Mouse (Mus musculus) cerebellum, postnatal 4 days (tissue): Measurements from ENCODE around the gene Zfp420.
"Not testable (repeated sequence)": the region's sequence is repeated elsewhere in the genome, so short reads cannot be mapped to it uniquely, and the experiment has no call there.

ENCODE experiments used
- DNase-seq, 2 experiments: peaks; one replicate each; pipeline ENCODE4 v3.0.0; 2022; ENCODE audit warnings: low spot score in 2 of 2, mixed read lengths in 1 of 2

Zfp420 gene

DNA sequence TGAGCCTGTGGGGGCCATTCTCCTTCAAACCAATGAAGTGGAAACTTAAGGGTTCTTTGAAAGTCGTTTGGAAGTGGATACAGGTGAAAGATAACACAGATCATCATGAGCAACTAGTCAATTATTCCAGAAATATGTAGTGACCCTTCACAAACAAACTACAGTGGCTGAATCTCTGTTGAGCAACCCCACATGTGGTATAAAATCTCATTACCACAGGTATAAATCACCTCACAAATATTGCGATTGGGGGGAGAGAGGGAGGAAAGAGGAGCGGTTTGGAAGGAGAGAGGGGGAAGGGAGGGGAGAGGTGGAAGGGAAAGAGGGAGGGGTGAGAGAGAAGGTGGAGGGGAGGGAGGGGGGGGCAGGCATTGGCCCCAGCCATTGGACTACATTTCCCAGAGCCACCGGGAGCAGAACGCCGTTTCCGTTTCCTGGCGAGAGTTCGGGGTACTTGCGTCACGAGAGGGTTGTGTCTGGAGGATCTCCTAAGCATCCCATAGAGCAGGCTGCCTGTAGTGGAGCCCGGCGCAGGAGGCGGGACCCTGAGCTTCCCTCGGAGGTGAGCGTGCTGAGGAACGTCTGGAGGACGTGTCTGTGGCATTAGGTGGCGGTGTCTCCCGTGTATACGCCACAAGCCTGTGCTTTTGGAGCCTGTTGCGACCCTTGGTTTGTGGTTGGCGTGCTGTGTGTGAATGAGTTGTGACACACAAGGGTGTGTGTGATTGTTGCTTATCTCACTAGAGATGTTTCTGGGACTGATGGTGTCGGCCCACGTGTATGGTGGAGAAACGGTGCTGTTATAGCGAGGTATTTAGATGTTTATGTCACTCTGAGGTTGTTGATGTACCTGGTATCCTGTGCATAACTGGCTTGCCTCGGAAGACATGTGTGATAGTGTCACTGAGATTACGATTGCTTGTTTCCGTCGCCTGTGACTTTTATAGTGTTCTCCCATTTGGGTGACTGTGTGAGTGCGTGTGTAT lies at the start of gene Zfp420:
Zfp420 (plus strand) TSS at position 448 of the 986 bp plus-strand sequence.
- DNase-seq = peak; percentile 42 to 78

DNA sequence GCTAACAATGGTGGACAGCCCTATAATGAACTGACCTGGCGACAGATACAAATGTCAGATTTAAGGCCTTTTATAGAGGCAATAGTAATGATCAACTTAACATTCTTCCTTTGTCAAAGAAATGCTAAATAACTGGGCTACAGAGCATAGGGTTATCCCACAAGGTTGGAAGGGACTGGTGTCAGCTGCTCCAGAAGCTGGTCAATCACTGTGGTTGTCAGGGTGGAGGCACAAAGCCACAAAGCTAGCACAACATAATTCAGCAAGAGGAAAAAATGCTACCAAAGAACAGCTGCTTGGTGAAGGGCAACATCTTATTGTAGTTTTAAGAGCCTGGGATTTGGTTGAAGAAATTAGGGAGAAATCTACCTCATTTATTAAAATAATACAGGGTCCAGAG lies 47.5 kb upstream of the Zfp420 start:
- no peak for DNase-seq

DNA sequence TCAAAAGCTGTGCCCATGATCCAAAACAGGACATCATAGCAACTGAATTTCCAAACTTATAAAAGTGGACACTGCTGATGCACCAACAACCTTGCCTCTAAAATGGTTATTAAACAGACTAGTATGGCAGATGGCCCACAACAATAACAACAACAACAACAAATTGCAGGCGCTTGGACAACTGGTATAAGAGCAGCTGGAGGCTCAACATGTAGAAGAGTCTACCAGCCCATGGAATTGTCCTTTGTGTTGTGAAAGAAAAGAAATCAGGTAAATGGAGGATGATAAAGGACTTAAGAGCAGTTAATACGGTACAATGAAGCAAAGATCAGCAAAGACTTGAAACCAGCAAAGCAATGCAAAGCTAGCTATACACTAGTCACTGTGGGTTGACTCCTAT lies 45.4 kb upstream of the Zfp420 start:
- DNase-seq = no peak

DNA sequence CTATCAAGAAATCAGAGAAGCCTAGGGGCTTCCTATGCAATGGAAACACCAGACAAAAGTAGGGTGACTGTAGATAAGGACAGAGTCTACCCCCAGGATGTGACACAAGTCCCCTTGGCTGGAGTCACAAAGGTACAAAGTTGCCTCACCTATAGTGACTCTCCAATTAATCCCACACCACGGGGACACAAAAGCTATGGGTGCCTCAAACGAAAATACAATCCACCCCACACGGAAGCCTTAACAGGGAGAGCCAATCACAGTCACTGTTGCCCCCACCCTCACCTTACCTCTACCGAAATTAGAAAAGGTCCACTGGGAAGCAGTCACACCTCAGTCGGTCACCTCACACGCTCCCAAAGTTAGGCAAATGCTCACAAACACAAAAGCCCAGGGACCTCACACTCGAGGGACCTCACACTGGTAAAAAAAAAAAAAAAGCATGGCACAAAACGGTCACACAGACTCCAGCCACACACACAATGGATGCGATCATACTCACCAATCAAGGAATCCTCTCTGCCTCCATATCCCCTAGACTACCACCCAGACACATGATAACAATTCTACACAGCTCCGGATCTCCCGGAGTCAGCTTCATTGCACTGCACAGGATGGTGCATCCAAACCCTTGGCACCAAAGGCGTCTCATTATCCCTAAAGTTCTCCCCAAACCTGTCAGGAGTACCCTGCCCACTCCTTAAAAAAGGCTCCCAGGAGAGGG lies 44.6 kb upstream of the Zfp420 start:
- DNase-seq = no peak

DNA sequence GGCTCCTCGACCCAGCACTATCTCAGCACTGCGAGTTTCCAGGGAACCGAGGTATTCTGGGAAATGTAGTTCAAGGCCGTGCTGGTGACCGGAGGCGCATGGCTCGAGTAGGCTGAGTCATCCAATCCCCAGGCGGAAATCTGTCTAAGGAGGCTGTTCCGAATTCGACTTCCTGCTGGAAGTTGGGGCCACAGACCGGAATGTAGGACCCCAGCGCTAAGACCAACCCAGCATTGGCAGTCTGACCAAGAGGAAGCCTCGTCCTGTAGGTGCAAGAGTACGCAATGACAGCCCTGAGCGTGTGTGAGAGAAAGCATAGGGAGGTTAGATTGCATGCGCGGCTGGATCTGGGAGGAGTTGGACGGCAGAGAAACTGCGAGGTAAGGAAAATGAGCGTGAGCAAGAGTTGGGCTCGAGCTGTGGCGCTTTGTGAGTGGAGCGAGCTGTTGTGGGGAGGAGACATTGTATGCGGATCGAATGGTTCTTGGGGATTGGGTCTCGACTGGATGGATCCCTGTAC lies 43.8 kb upstream of the Zfp420 start, which contains the start of gene Zfp790:
Zfp790 (plus strand) TSS at position 205 of the 520 bp plus-strand sequence.
- peak; percentile 48 to 79 for DNase-seq

DNA sequence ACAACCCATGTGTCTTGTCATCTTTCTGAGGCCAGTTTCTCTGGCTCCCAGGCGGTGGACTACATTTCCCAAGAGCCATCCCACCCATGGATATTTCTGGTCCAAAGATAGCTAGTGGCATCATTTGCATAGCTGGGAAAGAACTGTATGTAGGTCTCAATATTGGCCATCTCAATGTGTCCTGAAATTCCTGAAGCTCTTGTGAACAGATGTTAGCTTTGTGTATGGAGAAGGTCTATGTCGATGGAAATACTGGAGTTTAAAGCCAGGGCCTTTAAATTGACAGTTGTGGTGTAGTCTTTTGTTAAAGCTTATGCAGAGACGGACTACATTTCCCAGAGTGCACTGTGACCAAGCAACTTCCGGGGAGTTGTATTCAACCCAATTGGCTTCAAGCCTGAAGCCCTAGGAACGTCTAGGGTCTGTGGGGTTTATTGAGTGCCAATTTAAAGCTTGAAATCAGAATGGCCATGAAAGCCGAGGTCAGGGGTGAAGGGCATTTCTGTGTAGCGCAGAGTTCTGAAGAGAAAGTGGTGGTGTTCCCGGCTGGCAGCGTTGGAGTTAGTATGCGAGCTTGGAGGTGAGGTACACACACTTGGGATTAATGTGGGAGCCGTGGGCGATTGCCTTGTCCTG lies 41.0 kb upstream of the Zfp420 start:
- DNase-seq = peak; percentile 25 to 50

DNA sequence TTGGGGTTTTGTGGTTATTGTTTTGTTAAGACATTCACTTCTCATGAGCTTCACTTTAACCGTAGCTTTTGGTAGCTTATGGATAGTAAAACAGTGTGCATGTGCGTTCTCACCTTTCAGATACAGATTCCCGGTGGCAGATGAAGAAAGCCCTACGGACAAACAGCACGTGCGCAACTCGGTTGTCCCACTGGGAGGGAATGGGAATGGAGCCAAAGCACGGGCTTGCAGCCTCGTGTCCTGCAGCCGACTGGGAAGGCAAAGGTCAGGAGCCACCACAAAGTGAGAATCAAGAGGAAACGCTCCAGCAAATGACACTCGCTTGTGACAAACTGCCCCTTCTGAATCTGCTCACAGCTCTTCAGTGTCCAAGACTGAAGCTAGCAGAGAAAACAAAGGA lies 31.8 kb upstream of the Zfp420 start:
- no peak for DNase-seq

DNA sequence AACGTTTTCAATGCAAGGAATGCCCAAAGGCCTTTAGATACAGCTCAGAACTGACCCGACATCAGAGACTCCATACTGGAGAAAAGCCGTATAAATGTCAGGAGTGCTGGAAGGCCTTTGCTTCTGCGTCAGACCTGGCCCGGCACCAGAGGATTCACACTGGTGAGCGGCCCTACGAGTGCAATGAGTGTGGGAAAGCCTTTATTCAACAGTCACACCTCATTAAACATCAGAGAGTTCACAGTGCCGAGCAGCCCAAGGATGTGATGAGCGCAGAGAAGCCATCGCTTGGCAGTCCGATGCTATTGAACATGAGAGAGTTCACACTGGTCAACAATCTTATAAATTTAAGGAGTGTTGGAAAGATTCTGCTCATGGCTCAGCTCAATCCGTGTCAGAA lies 30.0 kb upstream of the Zfp420 start:
- no peak for DNase-seq

DNA sequence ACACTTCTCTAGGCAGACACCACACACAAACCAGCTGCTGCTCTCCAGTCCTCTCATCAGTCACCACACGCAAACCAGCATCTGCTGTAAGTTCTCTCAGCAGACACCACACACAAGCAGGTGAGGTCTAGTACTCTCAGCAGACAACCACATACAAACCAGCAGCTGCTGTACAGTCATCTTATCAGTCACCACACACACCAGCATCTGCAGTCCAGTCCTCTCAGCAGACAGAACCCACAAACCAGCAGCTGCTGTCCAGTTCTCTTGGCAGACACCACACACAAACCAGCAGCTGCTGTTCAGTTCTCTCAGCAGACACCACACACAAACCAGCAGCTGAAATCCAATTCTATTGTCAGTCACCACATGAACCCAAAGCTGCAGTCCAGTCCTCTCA lies 23.0 kb upstream of the Zfp420 start:
- DNase-seq = no peak

DNA sequence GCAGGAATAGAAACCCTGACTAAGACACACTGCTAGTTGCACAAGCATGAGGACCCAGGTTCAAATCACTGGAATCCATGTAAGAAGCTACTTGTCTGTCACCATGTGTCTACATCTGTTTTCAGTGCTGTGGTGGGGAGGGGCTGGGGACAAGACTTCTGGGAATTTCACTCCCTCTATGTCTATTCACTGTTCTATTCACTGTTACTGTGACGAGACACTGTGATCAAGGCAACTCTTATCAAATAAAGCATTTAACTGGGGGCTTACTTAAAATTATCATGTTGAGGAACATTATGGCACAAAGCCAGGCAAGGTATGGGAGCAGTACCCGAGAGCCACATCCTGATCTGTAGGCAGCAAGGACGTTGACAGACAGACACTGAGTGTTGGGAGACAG lies 20.5 kb upstream of the Zfp420 start:
- DNase-seq = no peak

DNA sequence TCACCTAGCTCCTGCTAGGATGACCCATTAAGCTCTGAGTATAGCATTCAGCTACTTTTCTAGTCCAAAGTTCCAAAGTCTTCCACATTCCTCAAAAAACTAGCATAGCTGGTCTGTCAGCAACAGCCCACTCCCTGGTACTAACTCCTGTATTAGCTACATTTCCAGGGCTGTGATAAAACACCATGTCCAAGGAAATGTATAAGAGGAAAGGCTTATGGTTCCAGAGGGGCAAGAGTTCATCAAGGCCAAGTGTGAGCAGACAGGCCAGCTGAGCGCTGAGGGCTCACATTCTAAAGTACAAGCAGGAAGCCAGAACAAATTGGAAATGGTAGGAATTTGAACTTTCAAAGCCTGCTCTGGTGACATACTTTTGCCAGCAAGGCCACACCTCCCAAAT lies 17.7 kb upstream of the Zfp420 start:
- no peak for DNase-seq

DNA sequence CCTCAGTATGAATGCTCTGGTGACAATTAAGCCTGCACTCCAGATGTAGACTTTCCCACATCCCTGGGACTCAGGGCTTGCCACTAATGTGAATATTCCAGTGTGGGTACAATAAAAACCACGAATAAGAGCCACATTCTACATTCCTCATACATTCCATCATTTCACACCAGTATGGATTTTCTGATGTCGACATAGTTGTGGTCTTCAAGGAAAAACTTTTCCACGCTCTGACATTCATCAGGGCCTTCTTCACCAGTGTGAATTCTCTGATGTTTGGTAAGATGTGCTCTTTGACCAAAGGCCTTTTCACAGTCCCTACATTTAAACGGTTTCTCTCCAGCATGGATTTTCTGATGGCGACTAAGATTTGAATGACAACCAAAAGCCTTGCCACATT lies 15.2 kb upstream of the Zfp420 start:
- no peak for DNase-seq

DNA sequence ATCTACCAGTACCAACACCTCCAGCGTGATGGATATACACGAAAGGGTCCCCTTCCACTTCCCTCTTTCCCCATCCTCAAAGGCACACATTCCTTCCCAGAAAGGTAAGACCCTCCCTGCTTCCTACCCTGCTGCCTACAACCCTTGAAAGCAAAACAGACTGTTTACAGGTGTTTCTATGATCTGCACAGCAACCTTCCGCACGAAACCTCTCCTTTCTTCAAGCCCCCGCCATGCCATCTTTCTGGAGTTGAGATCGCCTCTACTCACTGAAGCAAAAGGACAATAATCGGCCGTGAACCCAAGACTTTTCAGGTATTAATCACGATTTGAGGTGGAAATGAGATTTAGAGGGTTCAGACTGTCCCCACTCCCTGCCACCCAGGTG lies 7.0 kb upstream of the Zfp420 start:
- no peak for DNase-seq

DNA sequence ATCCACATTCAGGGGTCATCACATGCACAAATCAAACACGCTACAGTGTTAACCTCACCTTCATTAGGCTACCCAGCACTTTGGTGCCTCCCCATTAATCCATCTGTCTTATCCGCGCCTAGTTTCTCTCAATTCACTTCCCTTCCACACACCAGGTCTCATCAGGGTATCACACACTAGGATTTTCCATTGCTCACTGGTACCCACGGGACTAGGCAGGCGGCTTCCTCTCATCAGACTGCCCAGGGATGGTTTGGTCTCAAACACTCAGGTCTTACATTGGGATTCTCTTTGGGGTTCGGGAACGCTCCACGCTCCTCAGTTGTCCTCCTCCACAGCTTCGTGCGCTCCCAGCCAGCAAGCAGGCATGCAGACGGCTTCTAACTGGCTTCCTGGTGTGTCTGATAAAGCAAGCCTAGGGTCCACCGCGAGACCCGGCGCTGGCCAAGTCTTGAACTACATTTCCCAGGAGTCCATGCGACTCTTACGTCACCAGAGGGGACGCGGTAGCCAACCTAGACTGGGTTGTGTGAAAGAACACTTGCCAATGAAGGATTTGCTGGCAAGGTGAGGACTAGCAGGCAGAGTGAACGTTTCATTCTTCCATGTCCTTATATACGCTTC lies 6.4 kb upstream of the Zfp420 start, which contains the start of gene Zfp940:
Zfp940 (minus strand) TSS at position 451 of the 624 bp plus-strand sequence.
- DNase-seq = peak; percentile 62 to 83

DNA sequence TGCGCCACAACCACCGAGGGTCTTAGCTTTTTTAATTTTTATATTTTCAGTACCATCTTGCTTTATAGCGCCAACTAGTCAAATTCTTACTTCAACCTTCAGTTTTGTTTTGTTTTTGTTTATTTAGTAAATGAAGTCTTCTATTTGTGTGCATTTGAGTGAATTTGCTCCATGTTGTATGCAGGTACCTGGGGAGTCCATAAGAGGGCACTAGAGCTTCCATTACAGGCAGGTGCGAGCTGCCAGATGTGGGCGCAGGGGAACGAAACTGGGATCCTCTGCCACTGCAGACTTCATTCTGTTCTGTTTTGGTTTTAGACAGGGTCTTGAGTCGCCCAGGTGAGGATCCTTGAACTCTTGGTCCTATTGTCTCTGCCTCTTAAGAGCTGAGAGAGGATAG lies 1.9 kb downstream of the Zfp420 start:
- no peak for DNase-seq

DNA sequence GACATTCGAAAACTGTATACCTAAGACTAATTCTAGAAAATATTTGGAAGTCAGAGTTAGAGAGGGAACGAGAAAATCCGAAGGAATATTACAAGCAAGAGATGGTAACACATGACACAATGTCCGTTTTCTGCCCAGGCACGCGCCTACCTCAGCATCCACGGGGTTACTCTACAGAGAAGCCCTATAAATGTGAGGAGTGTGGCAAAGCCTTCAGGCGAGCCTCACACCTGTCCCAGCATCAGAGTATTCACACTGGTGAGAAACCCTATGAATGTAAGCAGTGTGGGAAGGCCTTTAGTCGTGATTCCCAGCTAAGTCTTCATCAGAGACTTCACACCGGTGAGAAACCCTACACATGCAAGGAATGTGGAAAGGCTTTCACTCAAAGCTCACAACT lies 14.5 kb downstream of the Zfp420 start:
- DNase-seq = no peak

DNA sequence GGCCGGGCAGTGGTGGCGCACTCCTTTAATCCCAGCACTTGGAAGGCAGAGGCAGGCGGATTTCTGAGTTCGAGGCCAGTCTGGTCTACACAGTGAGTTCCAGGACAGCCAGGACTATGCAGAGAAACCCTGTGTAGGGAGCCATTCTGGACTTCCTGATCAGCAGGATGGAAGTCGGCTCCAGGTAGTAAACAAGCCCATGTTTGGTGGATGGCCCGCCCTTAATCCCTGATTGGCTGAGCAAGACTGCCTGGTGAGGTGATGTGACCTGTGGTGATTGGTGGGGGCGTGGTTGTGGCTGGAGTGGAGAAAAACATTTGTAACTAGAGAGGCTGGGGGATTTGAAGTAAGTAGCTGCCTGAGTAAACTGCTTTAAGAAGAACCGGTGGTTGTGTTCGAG lies 17.8 kb downstream of the Zfp420 start:
- DNase-seq = not testable (repeated sequence)

DNA sequence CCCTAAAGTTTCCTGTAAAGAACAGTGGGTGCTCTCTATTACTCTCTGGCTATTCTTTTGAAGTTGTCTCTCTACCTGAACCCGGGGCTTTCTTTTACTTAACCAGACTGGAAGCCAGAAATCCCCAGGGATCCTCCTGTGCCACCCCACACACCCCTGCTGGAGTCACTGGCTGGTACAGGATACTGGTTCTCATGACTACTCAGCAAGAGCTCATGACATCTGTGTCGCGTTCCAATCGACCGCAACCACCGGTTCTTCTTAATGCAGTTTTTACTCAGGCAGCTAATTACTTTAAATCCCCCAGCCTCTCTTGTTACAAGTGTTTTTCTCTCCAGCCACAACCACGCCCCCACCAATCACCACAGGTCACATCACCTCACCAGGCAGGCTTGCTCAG lies 20.3 kb downstream of the Zfp420 start:
- DNase-seq = no peak

DNA sequence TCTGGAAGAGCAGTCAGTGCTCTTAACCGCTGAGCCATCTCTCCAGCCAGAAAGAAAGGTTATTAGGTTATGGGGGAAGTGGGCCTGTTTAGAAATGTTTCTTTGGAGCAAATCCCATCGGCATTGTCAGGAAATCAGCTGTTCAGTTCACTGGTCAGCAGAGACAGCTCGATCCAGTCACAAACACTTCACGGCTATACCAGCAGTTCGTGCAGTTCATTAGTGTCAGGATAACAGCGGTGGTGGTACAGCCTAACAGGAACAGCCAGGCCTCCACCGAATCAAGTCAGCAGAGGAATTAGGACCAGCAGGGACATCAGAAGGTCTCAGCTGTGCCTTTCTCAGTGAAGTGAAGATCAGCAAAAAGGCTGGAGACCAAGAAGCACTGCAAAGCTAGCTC lies 21.1 kb downstream of the Zfp420 start:
- DNase-seq = no peak

DNA sequence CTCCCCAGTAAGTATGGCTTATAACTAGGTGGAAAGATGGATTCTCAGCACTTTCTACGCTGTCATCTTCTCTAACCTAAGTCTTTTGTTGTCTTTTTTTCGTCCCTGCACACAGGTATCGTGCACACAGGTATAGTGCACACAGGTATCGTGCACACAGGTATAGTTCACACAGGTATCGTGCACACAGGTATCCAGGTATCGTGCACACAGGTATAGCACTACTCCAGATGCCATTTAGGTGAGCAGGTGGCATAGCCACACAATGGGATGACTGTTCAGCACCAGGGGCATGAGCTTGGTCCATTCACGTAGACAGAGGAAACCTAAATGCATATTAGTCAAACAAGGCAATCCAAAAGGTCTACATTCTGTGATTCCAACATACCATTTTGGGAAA lies 30.7 kb downstream of the Zfp420 start:
- DNase-seq = no peak

DNA sequence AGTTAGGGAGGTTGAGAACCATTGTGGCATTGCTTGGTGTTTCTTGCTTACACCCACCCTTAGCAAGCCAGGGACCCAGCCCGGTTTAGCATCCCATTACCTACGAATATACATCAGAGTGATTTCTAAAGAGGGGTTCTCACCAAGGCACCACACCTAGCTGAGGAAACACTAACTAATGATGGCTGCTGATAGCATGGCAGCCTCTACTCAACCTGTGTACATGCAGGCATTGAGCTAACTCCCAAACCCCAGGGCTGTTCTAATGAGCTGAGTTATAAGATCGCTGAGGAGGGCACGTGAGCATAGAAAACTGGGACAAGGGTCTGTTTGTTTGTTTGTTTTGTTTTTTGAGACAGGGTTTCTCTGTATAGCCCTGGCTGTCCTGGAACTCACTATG lies 33.0 kb downstream of the Zfp420 start:
- no peak for DNase-seq

DNA sequence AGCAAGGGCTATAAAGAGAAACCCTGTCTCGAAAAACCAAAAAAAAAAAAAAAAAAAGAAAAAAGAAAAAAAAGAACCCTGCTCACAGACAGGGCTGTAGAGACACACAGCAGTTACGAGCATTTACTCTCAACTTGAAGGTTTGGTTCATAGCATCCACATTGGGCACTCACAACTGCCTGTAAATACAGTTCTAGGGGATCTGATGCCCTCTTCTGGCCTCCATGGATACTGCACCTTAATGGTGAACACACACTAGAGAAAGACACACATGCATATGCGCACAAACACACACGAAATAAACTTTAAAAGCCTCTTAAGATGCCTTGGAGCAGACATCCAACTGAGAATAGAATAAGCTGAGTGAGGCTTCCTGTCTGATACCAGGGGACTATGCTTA lies 38.6 kb downstream of the Zfp420 start:
- DNase-seq = no peak
